In genomic region chrX:56821765-56822603, GRCm38 (mm10) we compare ENCODE assay signal across 8 mouse cellular contexts. TPM values are rescaled to one million over a fixed set of nuclear protein-coding genes. Genes with fewer than 3 reads are reported as not detected.
DNase-seq lines count a peak whose midpoint lies in the region; ATAC-seq lines count a peak whose summit lies in the region.

TSS of gene Map7d3 (minus strand) at chrX:56822326.

- peak within 1 kb of the TSS; percentile 57 for H3K4me2 ChIP-seq in forebrain, embryonic 11.5 days (ENCODE audit: low read depth, low read length, severe bottlenecking)
- peak within 1 kb of the TSS; percentile 63 for H3K4me2 ChIP-seq in hindbrain, embryonic 13.5 days
- peak within 1 kb of the TSS; percentile 64 for H3K4me2 ChIP-seq in liver, embryonic 16.5 days (ENCODE audit: low read depth, low read length)
- H3K4me2 ChIP-seq in neural tube, embryonic 12.5 days (replicated peaks): peak within 1 kb of the TSS; percentile 65

- H3K4me3 ChIP-seq in forebrain, embryonic 11.5 days (ENCODE audit: low read depth, low read length): peak within 1 kb of the TSS; percentile 40
- H3K4me3 ChIP-seq in hindbrain, embryonic 13.5 days: peak within 1 kb of the TSS; percentile 41
- peak within 1 kb of the TSS; percentile 55 for H3K4me3 ChIP-seq in liver, embryonic 16.5 days (ENCODE audit: low read depth, low read length)
- H3K4me3 ChIP-seq in neural tube, embryonic 12.5 days: peak within 1 kb of the TSS; percentile 39

- H3K4me1 ChIP-seq in forebrain, embryonic 11.5 days (replicated peaks; ENCODE audit: control insufficient read depth, insufficient read depth, low read length): no peaks in the 10 kb centered on the region
- no peaks in the 10 kb centered on the region for H3K4me1 ChIP-seq in hindbrain, embryonic 13.5 days (replicated peaks)
- H3K4me1 ChIP-seq in liver, embryonic 16.5 days (ENCODE audit: control insufficient read depth, low read depth, low read length): no peaks in the 10 kb centered on the region
- no peaks in the 10 kb centered on the region for H3K4me1 ChIP-seq in neural tube, embryonic 12.5 days

- H3K27me3 ChIP-seq in forebrain, embryonic 11.5 days (ENCODE audit: control insufficient read depth, insufficient read depth, low read length): no peaks in the 10 kb centered on the region
- H3K27me3 ChIP-seq in hindbrain, embryonic 13.5 days: no peaks in the 10 kb centered on the region
- H3K27me3 ChIP-seq in liver, embryonic 16.5 days (ENCODE audit: control insufficient read depth, insufficient read depth, low read depth, low read length): no peaks in the 10 kb centered on the region
- H3K27me3 ChIP-seq in neural tube, embryonic 12.5 days (replicated peaks): no peaks in the 10 kb centered on the region

- H3K9me3 ChIP-seq in forebrain, embryonic 11.5 days (ENCODE audit: control insufficient read depth, low read length): no peaks in the 10 kb centered on the region
- H3K9me3 ChIP-seq in hindbrain, embryonic 13.5 days: no peaks in the 10 kb centered on the region
- no peaks in the 10 kb centered on the region for H3K9me3 ChIP-seq in liver, embryonic 16.5 days (replicated peaks; ENCODE audit: control insufficient read depth, low read length)
- no peaks in the 10 kb centered on the region for H3K9me3 ChIP-seq in neural tube, embryonic 12.5 days

- peak; percentile 79 for ATAC-seq in forebrain, embryonic 11.5 days (replicated peaks; ENCODE audit: low FRiP score)
- peak; percentile 66 for ATAC-seq in hindbrain, embryonic 13.5 days (ENCODE audit: low FRiP score)
- no peak for ATAC-seq in liver, embryonic 16.5 days (ENCODE audit: low read depth)
- ATAC-seq in neural tube, embryonic 12.5 days (ENCODE audit: low FRiP score, low read depth): peak; percentile 70

- WGBS in forebrain, embryonic 11.5 days: 21% methylated on average over 35 of the region's 35 CpGs
- WGBS in hindbrain, embryonic 13.5 days: 17% methylated on average over 35 of the region's 35 CpGs
- WGBS in liver, embryonic 16.5 days (ENCODE audit: insufficient replicate concordance): 22% methylated on average over 35 of the region's 35 CpGs
- 18% methylated on average over 34 of the region's 35 CpGs for WGBS in neural tube, embryonic 12.5 days

- DNase-seq in ovary, adult 18-20 months (ENCODE audit: low spot score): peak; percentile 1
- DNase-seq in ovary, postnatal 14 days (ENCODE audit: low spot score): no peak
- DNase-seq in forebrain, embryonic 11.5 days (ENCODE audit: low spot score): peak; percentile 63
- no peak for DNase-seq in adipocyte (ENCODE audit: low spot score)
- no peak for DNase-seq in cerebellum, postnatal 25 days

- no peak within 1 kb of the TSS for H3K27ac ChIP-seq in forebrain, embryonic 11.5 days (ENCODE audit: low read depth, low read length)
- no peak within 1 kb of the TSS for H3K27ac ChIP-seq in hindbrain, embryonic 13.5 days
- no peak within 1 kb of the TSS for H3K27ac ChIP-seq in liver, embryonic 16.5 days (ENCODE audit: low read length)
- no peak within 1 kb of the TSS for H3K27ac ChIP-seq in neural tube, embryonic 12.5 days

- no peaks in the 10 kb centered on the region for H3K36me3 ChIP-seq in forebrain, embryonic 11.5 days (ENCODE audit: control insufficient read depth, insufficient read depth, low read length)
- no peaks in the 10 kb centered on the region for H3K36me3 ChIP-seq in hindbrain, embryonic 13.5 days
- no peaks in the 10 kb centered on the region for H3K36me3 ChIP-seq in liver, embryonic 16.5 days (ENCODE audit: control insufficient read depth, insufficient read depth)
- H3K36me3 ChIP-seq in neural tube, embryonic 12.5 days: no peaks in the 10 kb centered on the region

- H3K9ac ChIP-seq in forebrain, embryonic 11.5 days (ENCODE audit: low read length): peak within 1 kb of the TSS; percentile 48
- H3K9ac ChIP-seq in hindbrain, embryonic 13.5 days: no peak within 1 kb of the TSS
- H3K9ac ChIP-seq in liver, embryonic 16.5 days (ENCODE audit: low read depth, low read length): 0 out of 2 replicates have a peak within 1 kb of the TSS, but pooled peaks have one; percentile 9
- no peak within 1 kb of the TSS for H3K9ac ChIP-seq in neural tube, embryonic 12.5 days

RNA-seq across cellular contexts. Expression of gene Map7d3, which starts in this region (rescaled TPM):
- polyA plus RNA-seq in forebrain, embryonic 11.5 days (2014; fragmentation: Nextera tagmentation; extraction: Ambion mirVana): 2.1 and 2.3 TPM in 2 replicates
- polyA plus RNA-seq in hindbrain, embryonic 13.5 days (2015; fragmentation: Nextera tagmentation; extraction: Ambion mirVana): 0.88 and 1.3 TPM in 2 replicates
- 0.35 TPM in 2 replicates for polyA plus RNA-seq in liver, embryonic 16.5 days (2015; fragmentation: Nextera tagmentation; extraction: Ambion mirVana)
- 1.2 and 1.5 TPM in 2 replicates for polyA plus RNA-seq in neural tube, embryonic 12.5 days (2016; fragmentation: Nextera tagmentation; extraction: Ambion mirVana)

Comparison
In these comparisons a context has a peak if more than half of its experiments do, and no peak if none do; other contexts are left out.
1. DNase-seq: peak in ovary, adult 18-20 months (single experiment) and forebrain, embryonic 11.5 days (single experiment); none in ovary, postnatal 14 days (single experiment), adipocyte (single experiment) and cerebellum, postnatal 25 days (0 of 2).
2. H3K9ac ChIP-seq: peak in forebrain, embryonic 11.5 days (single experiment) and liver, embryonic 16.5 days (single experiment); none in hindbrain, embryonic 13.5 days (single experiment) and neural tube, embryonic 12.5 days (single experiment).
3. Peak in every context shown above with its lines, with median percentiles within 50 percentile points of each other: H3K4me2 ChIP-seq and H3K4me3 ChIP-seq.